Mouse (Mus musculus) spleen, postnatal 36 days (tissue): Measurements from ENCODE around the gene Scfd2.
A peak's percentile ranks its signal among the peaks of the same experiment; 100 is the strongest.

ENCODE experiments used
- DNase-seq, 2 experiments: peaks; one replicate each; pipeline ENCODE4 v3.0.0; 2022; ENCODE audit warnings: low spot score in 2 of 2, mixed read lengths in 1 of 2

Gene Scfd2

GRCm38 (mm10) chr5:74202515-74202914, 329.0 kb downstream of the Scfd2 start:
- no peak for DNase-seq

DNA sequence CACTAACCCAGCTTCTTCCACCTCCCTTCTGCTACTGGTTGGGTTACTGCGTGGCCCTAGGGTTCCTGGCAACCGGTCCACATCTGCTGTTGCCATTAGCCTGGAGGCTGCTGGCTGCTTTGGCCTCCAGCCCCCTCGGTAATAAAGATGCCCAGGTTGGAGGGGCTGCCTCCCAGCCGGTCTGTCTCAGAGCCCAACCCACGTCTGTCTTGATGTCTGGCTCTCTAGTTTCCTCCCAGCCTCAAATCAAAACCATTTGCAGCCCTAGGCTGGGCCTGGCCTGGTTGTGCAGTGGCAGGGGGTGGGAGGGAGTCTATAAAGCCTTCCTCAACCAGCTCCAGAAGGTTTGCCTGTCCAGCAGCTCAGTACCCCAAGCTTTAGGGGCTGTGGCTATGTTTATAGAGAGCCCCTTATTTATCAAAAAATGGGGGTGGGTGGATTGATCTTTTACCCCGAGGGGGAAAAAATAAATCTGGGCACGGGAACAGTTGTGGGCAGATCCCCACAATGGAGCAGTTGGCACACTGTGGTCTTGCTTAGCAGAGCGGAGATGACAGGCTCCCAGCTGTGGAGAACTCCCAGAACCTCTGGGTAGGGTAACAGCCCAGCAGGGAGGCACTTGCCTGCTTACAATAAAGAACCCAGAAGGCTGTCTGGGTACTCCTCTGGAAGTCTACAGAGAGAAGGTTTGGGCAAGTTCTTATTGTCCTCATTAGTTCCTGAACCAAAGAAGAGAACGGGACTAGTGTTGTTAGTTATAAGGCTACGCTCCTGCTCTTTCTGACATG, 329.8 kb downstream of the Scfd2 start:
- no peak for DNase-seq

GRCm38 (mm10) chr5:74200481-74200880, 331.1 kb downstream of the Scfd2 start:
- DNase-seq, result peak; percentile 17

DNA sequence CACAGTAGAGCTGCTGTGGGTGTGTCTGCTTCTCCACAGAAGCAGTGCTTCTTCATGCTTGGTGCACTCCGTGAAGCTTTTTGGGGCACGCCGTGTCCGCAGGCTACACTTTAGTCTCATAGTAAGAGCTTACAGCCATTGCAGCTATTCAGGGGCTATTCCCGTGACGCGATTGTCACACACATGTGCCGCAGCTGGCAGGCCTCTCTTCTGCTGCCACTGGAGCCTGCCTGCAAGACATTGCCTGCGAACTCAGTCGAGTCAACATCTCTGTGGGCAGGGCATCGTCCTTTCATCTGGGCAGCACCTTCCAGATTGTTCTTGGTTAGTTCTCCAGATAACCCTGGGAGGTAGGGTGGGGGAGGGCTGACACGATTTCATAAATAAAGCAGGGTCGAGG, 331.8 kb downstream of the Scfd2 start:
- DNase-seq, result no peak

DNA sequence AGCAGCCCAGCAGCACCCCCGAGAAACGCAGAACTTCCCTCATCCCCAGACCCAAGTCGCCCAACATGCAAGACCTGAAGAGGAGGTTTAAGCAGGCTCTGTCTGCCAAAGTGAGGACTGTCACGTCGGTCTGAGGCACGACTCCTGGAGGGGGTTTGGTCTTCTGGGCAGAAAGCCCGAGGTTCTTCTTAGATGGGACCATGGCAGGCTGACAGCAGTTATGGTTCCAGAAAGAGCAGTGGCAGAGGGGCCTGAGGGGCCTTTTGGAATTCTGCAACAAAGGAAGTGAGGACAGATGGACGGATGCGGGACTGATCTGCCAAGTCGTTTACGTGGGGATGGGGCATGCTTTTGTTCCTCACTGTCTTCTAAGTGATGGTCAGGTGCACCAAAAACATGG, 333.1 kb downstream of the Scfd2 start:
- DNase-seq, result no peak

DNA sequence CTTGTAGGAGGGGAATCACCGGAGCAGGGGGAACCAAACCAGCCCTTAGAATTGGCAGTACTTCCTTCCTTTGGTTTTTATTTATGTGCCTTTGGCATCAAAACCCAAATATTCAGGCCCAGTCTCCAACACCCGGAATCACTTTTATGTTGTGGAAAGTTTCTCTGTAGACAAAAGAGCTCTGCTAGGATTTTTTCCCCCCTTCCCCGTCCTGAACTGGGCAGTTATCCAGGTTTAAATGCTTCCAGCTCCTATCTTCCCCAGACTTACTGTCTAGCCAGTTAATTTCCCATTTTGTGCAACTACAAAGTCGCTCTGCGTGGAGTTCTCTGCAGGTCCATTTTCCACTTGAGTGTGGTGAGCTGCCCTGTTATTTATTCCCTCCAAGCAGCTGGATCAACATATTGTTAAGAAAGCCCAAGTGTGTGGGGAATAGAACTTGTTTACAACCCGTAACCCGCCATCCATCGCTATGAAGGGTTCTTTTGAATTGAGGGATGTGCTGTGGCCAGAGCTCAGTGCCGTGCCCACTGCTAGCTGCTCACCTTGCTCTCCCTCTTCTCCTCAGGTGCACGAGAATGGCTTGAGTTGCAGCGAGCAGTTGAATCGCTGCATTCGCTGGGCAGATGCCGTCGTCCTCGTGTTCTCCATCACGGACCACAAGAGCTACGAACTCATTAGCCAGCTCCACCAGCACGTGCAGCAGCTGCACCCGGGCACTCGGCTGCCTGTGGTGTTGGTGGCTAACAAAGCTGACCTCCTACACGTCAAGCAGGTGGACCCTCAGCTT, 333.8 kb downstream of the Scfd2 start:
- no peak for DNase-seq

GRCm38 (mm10) chr5:74196307-74196618, 335.3 kb downstream of the Scfd2 start:
- no peak for DNase-seq

GRCm38 (mm10) chr5:74195614-74196306, 335.8 kb downstream of the Scfd2 start:
- no peak for DNase-seq

DNA sequence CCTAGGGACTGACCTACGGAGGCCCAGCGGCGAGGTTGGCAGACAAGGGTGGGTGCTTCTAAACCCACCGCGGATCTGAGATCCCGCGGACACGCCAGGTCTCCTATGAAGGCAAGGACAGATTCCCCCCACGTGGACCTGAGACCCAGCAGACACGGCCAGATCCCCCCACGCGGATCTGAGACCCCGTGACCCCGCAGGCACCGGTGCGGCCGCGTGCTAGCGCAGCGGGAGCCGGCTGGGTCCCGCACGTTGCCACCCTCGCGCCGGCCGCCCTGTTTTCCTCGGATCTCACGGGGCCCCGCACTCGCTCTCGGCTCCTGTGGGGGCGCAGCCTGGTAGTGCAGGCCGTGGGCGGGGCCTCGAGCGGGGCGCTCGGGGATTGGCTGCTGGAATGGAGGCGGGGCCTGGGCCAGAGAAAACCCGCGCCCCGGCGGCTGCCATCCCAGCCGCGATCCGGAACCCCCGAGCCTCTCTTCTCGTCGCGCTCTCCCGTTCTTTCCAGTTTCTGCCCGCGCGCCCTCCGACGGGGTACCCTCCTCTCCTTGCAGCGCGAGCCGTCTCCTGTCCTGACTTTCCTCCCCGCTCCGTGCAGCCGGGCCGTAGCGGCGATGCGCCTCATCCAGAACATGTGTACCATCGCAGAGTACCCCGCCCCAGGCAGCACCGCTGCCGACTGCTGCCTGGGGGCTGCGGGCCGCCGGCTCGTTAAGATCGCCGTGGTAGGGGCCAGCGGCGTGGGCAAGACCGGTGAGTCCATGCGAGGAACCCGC, 336.5 kb downstream of the Scfd2 start, which contains the start of gene Rasl11b:
Gene Rasl11b (plus strand): TSS at position 446 of the 773 bp plus-strand sequence.
- peak; percentile 82 to 84 for DNase-seq

GRCm38 (mm10) chr5:74194027-74194840, 337.3 kb downstream of the Scfd2 start:
- no peak for DNase-seq

GRCm38 (mm10) chr5:74193626-74194025, 337.9 kb downstream of the Scfd2 start:
- DNase-seq, result no peak

GRCm38 (mm10) chr5:74193008-74193407, 338.6 kb downstream of the Scfd2 start:
- no peak for DNase-seq

DNA sequence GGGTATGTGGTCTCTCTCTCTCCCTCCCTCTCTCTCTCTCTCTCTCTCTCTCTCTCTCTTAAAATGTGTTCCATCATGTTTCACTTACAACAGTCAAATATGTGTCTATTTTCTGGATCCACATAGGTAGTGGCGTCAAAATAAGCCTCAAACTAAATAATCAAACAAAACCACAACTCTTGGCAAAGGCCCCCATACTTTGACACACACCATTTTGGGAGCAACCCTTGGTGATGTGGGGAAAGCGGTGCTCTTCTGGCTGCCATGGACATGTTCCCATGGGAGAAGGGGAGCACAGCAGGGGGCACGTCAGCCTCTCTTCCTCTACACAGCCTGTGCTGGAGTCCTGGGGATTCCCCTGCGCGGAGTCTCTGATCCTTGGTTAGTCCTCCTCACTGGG, 340.6 kb downstream of the Scfd2 start:
- no peak for DNase-seq

GRCm38 (mm10) chr5:74190161-74190491, 341.4 kb downstream of the Scfd2 start:
- DNase-seq, result no peak

DNA sequence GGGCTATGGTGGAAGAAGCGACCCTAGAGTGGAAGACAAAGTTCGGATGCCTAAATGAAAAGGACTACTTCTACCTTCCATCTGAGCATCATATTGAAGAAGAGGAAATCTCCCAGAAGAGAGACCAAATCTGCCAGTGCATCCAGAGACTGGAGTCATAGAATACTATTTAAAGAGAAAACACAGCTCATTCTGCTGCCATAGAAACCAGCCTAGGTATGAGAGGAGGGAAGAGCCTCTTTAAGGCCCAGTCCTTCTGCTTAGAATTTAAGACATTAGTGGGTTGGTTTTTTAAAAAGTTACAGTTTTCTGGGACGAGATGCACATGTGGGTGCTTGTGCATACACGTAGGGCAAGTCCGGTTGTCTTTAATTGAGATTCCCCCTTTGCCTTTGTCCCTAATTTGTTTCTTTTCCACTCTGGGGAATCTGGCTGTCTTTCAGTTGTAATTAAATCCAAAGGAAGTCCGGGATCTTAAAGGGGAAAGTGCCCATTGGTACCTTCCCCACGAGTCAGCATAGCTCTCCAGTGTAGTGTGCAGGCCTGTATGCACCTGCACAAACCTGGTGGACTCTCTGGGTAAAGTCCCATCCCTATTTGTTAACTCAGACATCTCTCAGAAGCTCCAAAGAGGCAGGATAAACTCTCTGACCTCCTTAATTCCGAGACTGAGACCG, 341.9 kb downstream of the Scfd2 start:
- DNase-seq, result no peak

DNA sequence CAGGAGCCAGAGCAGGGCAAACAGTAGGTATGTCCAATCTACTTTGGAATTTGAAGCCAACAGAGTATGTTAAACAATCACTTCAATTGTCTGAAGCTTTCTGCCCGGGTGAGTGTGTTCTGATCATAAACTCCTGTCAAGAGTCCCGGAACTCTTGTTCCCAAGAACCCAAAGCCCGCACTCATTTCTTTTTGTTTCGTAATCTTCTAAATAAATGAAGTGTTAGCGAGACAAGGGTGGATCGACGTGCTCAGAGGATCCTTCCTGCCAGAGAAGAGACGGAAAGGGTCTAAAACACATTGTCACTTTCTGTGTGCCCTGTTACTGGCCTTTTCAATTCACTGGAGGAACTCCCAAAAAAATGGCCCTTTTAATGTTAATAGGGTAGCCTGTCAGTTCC, 342.7 kb downstream of the Scfd2 start:
- no peak for DNase-seq

GRCm38 (mm10) chr5:74188076-74188475, 343.5 kb downstream of the Scfd2 start:
- DNase-seq, result no peak

DNA sequence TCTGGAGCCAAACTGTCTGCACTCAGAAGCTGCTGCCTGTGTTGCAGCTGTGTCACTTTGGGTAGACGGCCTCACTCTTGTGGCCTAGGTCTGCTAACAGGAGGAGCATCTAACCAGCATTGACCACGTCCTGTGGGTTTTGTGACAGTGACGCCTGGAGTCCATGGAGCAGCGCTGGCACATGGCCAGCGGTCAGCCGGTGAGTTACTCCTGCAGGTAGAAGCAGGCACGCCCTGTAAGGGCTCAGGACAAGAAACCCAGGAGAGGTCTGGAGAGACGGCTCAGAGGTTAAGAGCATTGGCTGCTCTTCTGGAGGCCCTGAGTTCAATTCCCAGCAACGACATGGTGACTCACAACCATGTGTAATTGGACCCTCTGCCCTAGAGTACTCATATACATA, 347.0 kb downstream of the Scfd2 start:
- no peak for DNase-seq

DNA sequence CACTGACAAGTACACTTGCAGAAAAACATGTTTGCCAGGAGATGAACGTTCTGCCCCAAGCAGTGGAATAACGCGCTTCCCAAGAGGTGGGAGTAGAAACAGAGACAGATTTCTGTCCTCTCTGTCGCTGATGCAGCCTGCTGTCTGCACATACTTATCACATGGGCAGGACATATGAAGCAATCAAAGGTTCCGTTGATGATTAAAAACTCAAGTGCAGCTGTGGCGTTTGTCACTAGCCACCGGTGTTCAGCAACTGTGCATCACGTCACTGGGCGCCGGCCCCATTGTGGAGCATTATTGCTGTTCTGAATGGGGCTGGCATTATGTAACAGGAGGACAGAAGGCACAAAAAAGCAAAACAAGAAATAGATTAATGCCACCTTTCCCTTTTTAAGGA, 348.4 kb downstream of the Scfd2 start:
- no peak for DNase-seq

DNA sequence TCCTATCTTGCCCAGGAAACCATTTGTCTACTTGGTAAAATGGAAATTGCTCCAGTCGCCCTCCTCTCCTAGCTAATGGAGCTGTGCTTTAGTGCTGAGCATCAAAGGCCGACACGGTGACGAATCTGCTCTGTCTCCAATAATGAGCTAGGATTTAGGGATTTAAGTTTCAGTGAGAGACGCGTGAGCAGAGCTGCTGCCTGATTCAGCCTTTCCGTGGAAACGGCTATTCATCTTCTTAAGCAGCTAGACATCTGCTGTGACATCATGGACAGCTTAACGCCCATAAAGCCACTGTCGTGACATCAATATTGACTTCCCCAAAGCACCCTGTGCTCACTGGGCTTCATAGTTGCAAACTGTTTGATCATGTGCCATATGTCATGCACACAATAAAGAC, 351.3 kb downstream of the Scfd2 start:
- no peak for DNase-seq
